Mouse (Mus musculus) stomach, postnatal 0 days (tissue): Measurements from ENCODE around the gene Auts2.

Experiments
- CTCF ChIP-seq: IDR thresholded peaks from 2 replicates; pipeline ENCODE4 v1.5.1; 2016; ENCODE audit warnings: antibody characterized with exemption, low read depth, mild to moderate bottlenecking, moderate library complexity
- EP300 ChIP-seq: optimal IDR thresholded peaks from 2 replicates; pipeline ENCODE3; 2016; ENCODE audit warnings: antibody characterized with exemption

DNA sequence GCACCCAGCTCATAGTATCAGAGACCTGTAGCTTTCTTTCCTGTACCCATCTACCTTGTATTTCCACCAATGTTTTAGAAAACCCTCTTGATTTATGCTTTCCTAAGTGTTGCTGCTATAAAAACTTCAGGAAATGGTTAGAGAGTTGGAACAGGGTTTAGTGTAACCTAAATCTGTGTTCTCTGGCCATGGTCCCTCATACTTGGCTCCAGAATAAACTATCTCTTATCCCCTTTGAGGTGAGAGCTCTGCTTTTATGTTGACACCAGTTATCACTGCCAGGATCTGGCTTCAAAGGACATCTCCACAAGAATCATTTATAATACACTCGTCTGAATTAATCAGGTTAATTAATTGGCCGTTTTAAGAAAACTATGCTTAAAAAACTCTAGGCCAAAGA, 714.5 kb downstream of the Auts2 start:
- no peak for TF ChIP-seq CTCF
- no peak for TF ChIP-seq EP300
